Mouse (Mus musculus) limb, embryonic 13.5 days (tissue): ENCODE measurements around the gene Muc13. TPM values are rescaled to one million over a fixed set of nuclear protein-coding genes. Genes with fewer than 3 reads are reported as not detected.

Source experiments
- ATAC-seq: fragments of 200-750 bp; cut with Nextera tagmentation; 2 replicates; pipeline ENCODE4 v1.8.0; 2017; ENCODE audit warnings: low read depth, moderate number of reproducible peaks, moderate TSS enrichment; ENCODE audit not compliant: low FRiP score
- H3K27ac ChIP-seq: fragments of 300-500 bp; sonication (generic); 2 replicates; pipeline ENCODE4 v1.5.1; 2015; ENCODE audit warnings: inconsistent platforms, mild to moderate bottlenecking, moderate library complexity
- H3K27me3 ChIP-seq: fragments of 300-500 bp; sonication (generic); 2 replicates; pipeline ENCODE4 v1.6.1; 2015; ENCODE audit warnings: mild to moderate bottlenecking, inconsistent platforms
- H3K36me3 ChIP-seq: fragments of 300-500 bp; sonication (generic); 2 replicates; pipeline ENCODE4 v1.6.1; 2015; ENCODE audit warnings: inconsistent platforms, mild to moderate bottlenecking, moderate library complexity
- H3K4me1 ChIP-seq: fragments of 300-500 bp; sonication (generic); 2 replicates; pipeline ENCODE4 v1.6.1; 2015; ENCODE audit warnings: inconsistent platforms
- H3K4me2 ChIP-seq: fragments of 300-500 bp; sonication (generic); replicated peaks from 2 replicates; pipeline ENCODE4 v1.6.1; 2015; ENCODE audit warnings: inconsistent platforms, mild to moderate bottlenecking, moderate library complexity
- H3K4me3 ChIP-seq: fragments of 300-500 bp; sonication (generic); 2 replicates; pipeline ENCODE4 v1.5.1; 2015; ENCODE audit warnings: moderate library complexity, mild to moderate bottlenecking, inconsistent platforms
- H3K9ac ChIP-seq: fragments of 300-500 bp; sonication (generic); 2 replicates; pipeline ENCODE4 v1.6.1; 2015; ENCODE audit warnings: mild to moderate bottlenecking, inconsistent platforms
- H3K9me3 ChIP-seq: fragments of 300-500 bp; sonication (generic); 2 replicates; pipeline ENCODE4 v1.6.1; 2016; ENCODE audit warnings: inconsistent platforms
- WGBS: fragments of 180-500 bp; shearing (Covaris S2); methylation state at CpG from one replicate; pipeline ENCODE4 v1.1.7; 2015; 5-methylcytosine and 5-hydroxymethylcytosine counted together
- polyA plus RNA-seq: library from polyadenylated mRNA; unstranded; fragments of >200 nt; fragmentation: Nextera tagmentation; extraction: Ambion mirVana; gene quantifications from 2 replicates; pipeline ENCODE4 v1.2.1, GENCODE M21; 2015

Gene Muc13
- polyA plus RNA-seq, 1 experiment from 2014 or later, result 0.22 TPM

GRCm38 (mm10) chr16:33859988-33860700 is 66.3 kb downstream of the Muc13 start:
- no peaks in the 10 kb centered on the region for H3K36me3 ChIP-seq
- peak overlapping the region; percentile 63; the same call in 1 of the 2 replicates for H3K27ac ChIP-seq
- no peaks in the 10 kb centered on the region for H3K9me3 ChIP-seq
- ATAC-seq, result 0 out of 2 replicates have a peak, but pooled peaks have one; percentile 40
- 53% methylated on average over 14 of the region's 14 CpGs for WGBS
- H3K27me3 ChIP-seq, result no peaks in the 10 kb centered on the region
- no peak overlapping the region for H3K9ac ChIP-seq
- no peak overlapping the region for H3K4me3 ChIP-seq
- H3K4me2 ChIP-seq, result peak overlapping the region; percentile 38
- H3K4me1 ChIP-seq, result peaks cover 22% of the 10 kb centered on the region

DNA sequence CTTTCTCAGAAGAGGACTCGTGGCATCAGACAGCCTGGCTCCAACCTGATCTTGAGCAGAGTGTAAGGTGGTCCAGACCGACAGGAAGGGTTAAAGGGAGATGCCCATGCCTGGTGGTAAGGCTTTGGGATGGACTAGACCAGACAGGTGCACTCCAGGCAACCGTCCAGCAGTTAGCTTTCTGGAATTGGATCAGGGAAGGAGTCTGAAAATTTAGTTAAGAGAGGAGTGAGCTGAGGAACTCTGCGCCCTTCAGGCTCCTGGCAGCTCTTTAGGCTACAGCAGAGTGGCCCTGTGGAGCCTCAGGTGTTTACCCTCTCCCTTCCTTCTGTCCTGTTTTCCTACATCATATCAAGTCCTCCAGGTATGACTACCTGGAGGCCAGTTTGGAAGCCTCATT is 68.6 kb downstream of the Muc13 start:
- WGBS, result 80% methylated on average over 4 of the region's 4 CpGs
- Histone ChIP-seq H3K4me1 (peaks cover 17% of the 10 kb centered on the region), H3K27ac (no peak overlapping the region), H3K36me3 (peaks cover 13% of the 10 kb centered on the region; the same call in 1 of the 2 replicates), H3K4me3 (no peak overlapping the region), H3K9ac (no peak overlapping the region), H3K4me2 (no peak overlapping the region), H3K9me3 (no peaks in the 10 kb centered on the region), H3K27me3 (no peaks in the 10 kb centered on the region)
- ATAC-seq, result no peak

DNA sequence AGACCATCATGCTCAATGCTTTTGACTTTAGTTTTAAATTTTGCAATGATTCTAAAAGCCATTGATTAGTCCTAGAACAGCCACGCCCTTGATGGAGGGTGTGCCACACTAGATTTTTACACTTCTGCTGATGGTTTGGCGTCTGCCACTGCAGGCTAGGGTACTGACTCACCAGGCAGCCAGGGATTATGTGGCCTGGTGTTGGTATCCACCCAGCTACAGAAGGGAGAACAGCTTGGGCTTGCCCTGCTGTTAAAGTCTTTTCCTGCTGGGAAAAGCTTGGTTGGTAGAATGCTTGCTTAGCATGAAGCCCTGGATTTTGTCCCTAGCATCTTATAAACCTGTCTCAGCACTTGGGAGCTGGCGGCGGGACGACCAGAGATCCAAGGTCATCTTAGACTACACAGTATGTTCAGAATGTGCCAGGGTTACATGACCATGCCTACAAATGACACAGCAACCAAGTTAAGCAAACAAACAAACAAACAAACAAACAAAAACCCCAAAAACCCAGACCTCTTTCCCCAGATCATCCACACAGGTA is 69.4 kb downstream of the Muc13 start:
- Histone ChIP-seq H3K27me3 (no peaks in the 10 kb centered on the region), H3K36me3 (peaks cover 16% of the 10 kb centered on the region; the same call in 1 of the 2 replicates), H3K9me3 (no peaks in the 10 kb centered on the region), H3K9ac (no peak overlapping the region), H3K4me1 (peaks cover 17% of the 10 kb centered on the region), H3K4me2 (no peak overlapping the region), H3K4me3 (no peak overlapping the region), H3K27ac (no peak overlapping the region)
- WGBS, result 58% methylated on average over 5 of the region's 5 CpGs
- ATAC-seq, result no peak

Other genes starting within 250 kb of the Muc13 start
- 14.7 and 16.0 TPM in 2 replicates for gene Heg1, start 109.7 kb upstream of the Muc13 start, polyA plus RNA-seq
- gene Itgb5, start 35.6 kb downstream of the Muc13 start, polyA plus RNA-seq, result 59.6 and 61.0 TPM in 2 replicates
- 57.8 and 58.2 TPM in 2 replicates for gene Umps, start 173.0 kb downstream of the Muc13 start, polyA plus RNA-seq